Mouse (Mus musculus) small intestine, adult 2 months (tissue): ENCODE results near the gene Plcb4. TPM values are rescaled to one million over a fixed set of nuclear protein-coding genes. Genes with fewer than 3 reads are reported as not detected.

ENCODE experiments used
- H3K27ac ChIP-seq: fragments of 200-500 bp; 2 replicates; pipeline ENCODE4 v1.5.1; 2012; ENCODE audit warnings: low read depth, low read length, control low read depth, inconsistent platforms; ENCODE audit not compliant: insufficient read depth
- H3K27me3 ChIP-seq: fragments of 200-500 bp; 2 replicates; pipeline ENCODE4 v1.6.1; 2012; ENCODE audit warnings: mild to moderate bottlenecking, moderate library complexity, low read length, inconsistent platforms; ENCODE audit not compliant: control insufficient read depth, insufficient read depth
- H3K36me3 ChIP-seq: fragments of 200-500 bp; 2 replicates; pipeline ENCODE4 v1.6.1; 2012; ENCODE audit warnings: mild to moderate bottlenecking, low read length, control low read depth, inconsistent platforms; ENCODE audit not compliant: control insufficient read depth, insufficient read depth
- H3K4me1 ChIP-seq: fragments of 200-500 bp; 2 replicates; pipeline ENCODE4 v1.6.1; 2012; ENCODE audit warnings: low read length, inconsistent platforms, mixed read lengths; ENCODE audit not compliant: control insufficient read depth, insufficient read depth, insufficient read length
- H3K4me3 ChIP-seq: fragments of 200-500 bp; 2 replicates; pipeline ENCODE4 v1.5.1; 2012; ENCODE audit warnings: low read depth, mild to moderate bottlenecking, control low read depth, inconsistent platforms, low read length, moderate library complexity
- CTCF ChIP-seq: fragments of 200-500 bp; IDR thresholded peaks from 2 replicates; pipeline ENCODE4 v1.5.1; 2012; ENCODE audit warnings: low read depth, mild to moderate bottlenecking, control low read depth, inconsistent platforms, low read length, moderate library complexity, mixed read lengths; ENCODE audit not compliant: insufficient replicate concordance, insufficient read length; ENCODE audit errors: extremely low read depth
- POLR2A ChIP-seq: fragments of 200-500 bp; IDR thresholded peaks from 2 replicates; pipeline ENCODE4 v1.6.1; 2012; ENCODE audit warnings: low read depth, mild to moderate bottlenecking, control low read depth, inconsistent platforms, low read length, moderate library complexity
- WGBS: fragments of 180-500 bp; shearing (Covaris S2); methylation state at CpG from one replicate; pipeline ENCODE4 v1.1.7; 2018; 5-methylcytosine and 5-hydroxymethylcytosine counted together
- polyA plus RNA-seq: library from polyadenylated mRNA; depleted of rRNA; stranded (reverse); fragments of >200 nt; gene quantifications from 2 replicates; pipeline ENCODE4 v1.2.3, GENCODE M21; 2012

Gene Plcb4
- polyA plus RNA-seq, 1 experiment = 1.9 TPM

GRCm38 (mm10) chr2:135929021-135929720 is 270.4 kb downstream of the Plcb4 start:
- Histone ChIP-seq H3K27me3 (no peaks in the 10 kb centered on the region), H3K36me3 (no peaks in the 10 kb centered on the region), H3K4me1 (no peaks in the 10 kb centered on the region), H3K27ac (no peak overlapping the region), H3K4me3 (no peak overlapping the region)
- TF ChIP-seq POLR2A (no peak), CTCF (no peak)
- 79% methylated on average over 9 of the region's 9 CpGs for WGBS

GRCm38 (mm10) chr2:135930696-135931095 is 271.9 kb downstream of the Plcb4 start:
- TF ChIP-seq POLR2A = no peak
- TF ChIP-seq CTCF = no peak
- H3K27ac ChIP-seq = no peak overlapping the region
- H3K36me3 ChIP-seq = no peaks in the 10 kb centered on the region
- H3K27me3 ChIP-seq = no peaks in the 10 kb centered on the region
- H3K4me1 ChIP-seq = no peaks in the 10 kb centered on the region
- WGBS = 72% methylated on average over 4 of the region's 4 CpGs
- no peak overlapping the region for H3K4me3 ChIP-seq

- 84% methylated on average over 4 of the region's 4 CpGs for WGBS
- H3K4me1 ChIP-seq = no peaks in the 10 kb centered on the region
- no peak for TF ChIP-seq CTCF
- H3K36me3 ChIP-seq = no peaks in the 10 kb centered on the region
- H3K4me3 ChIP-seq = no peak overlapping the region
- H3K27ac ChIP-seq = no peak overlapping the region
- H3K27me3 ChIP-seq = no peaks in the 10 kb centered on the region
Measured at GRCm38 (mm10) chr2:135932569-135932968, 273.8 kb downstream of the Plcb4 start.

GRCm38 (mm10) chr2:135936376-135936775 is 277.6 kb downstream of the Plcb4 start:
- Histone ChIP-seq H3K27ac (no peak overlapping the region), H3K4me1 (no peaks in the 10 kb centered on the region), H3K36me3 (no peaks in the 10 kb centered on the region), H3K4me3 (no peak overlapping the region), H3K27me3 (no peaks in the 10 kb centered on the region)
- WGBS = 79% methylated on average over 6 of the region's 6 CpGs
- no peak for TF ChIP-seq POLR2A
- no peak for TF ChIP-seq CTCF

- Histone ChIP-seq H3K27ac (no peak overlapping the region), H3K4me3 (no peak overlapping the region), H3K4me1 (no peaks in the 10 kb centered on the region), H3K36me3 (no peaks in the 10 kb centered on the region), H3K27me3 (no peaks in the 10 kb centered on the region)
- 81% methylated on average over 6 of the region's 6 CpGs for WGBS
- TF ChIP-seq CTCF (no peak), POLR2A (no peak)
Measured at GRCm38 (mm10) chr2:135937646-135938045, 278.8 kb downstream of the Plcb4 start.

- Histone ChIP-seq H3K4me3 (no peak overlapping the region), H3K27me3 (no peaks in the 10 kb centered on the region), H3K4me1 (no peaks in the 10 kb centered on the region), H3K36me3 (no peaks in the 10 kb centered on the region), H3K27ac (no peak overlapping the region)
- TF ChIP-seq CTCF (no peak), POLR2A (no peak)
- WGBS = 74% methylated on average over 9 of the region's 9 CpGs
Measured at GRCm38 (mm10) chr2:135939933-135940332, 281.1 kb downstream of the Plcb4 start.

- no peaks in the 10 kb centered on the region for H3K4me1 ChIP-seq
- H3K27ac ChIP-seq = no peak overlapping the region
- TF ChIP-seq POLR2A (no peak), CTCF (no peak)
- H3K27me3 ChIP-seq = no peaks in the 10 kb centered on the region
- no peak overlapping the region for H3K4me3 ChIP-seq
- WGBS = 76% methylated on average over 1 of the region's 1 CpGs
- H3K36me3 ChIP-seq = no peaks in the 10 kb centered on the region
Measured at GRCm38 (mm10) chr2:135947839-135948238, 289.0 kb downstream of the Plcb4 start.
